Mouse (Mus musculus) liver, embryonic 11.5 days (tissue): ENCODE results near the gene 1110051M20Rik. TPM values are rescaled to one million over a fixed set of nuclear protein-coding genes. Genes with fewer than 3 reads are reported as not detected.

Source experiments
- ATAC-seq: fragments of 200-750 bp; cut with Nextera tagmentation; replicated peaks from 2 replicates; pipeline ENCODE4 v1.8.0; 2017; ENCODE audit warnings: moderate number of reproducible peaks, mild to moderate bottlenecking, moderate TSS enrichment, moderate library complexity; ENCODE audit not compliant: low FRiP score
- DNase-seq: peaks from one replicate; pipeline ENCODE4 v3.0.0-alpha.2; 2017; ENCODE audit warnings: low spot score
- H3K27ac ChIP-seq: fragments of 300-500 bp; sonication (generic); 2 replicates; pipeline ENCODE4 v1.5.1; 2014; ENCODE audit warnings: mild to moderate bottlenecking, low read depth, low read length, control low read depth
- H3K27me3 ChIP-seq: fragments of 300-500 bp; sonication (generic); replicated peaks from 2 replicates; pipeline ENCODE4 v1.6.1; 2014; ENCODE audit warnings: low read length, mixed read lengths; ENCODE audit not compliant: control insufficient read depth, insufficient read depth
- H3K36me3 ChIP-seq: fragments of 300-500 bp; sonication (generic); 2 replicates; pipeline ENCODE4 v1.6.1; 2014; ENCODE audit warnings: mild to moderate bottlenecking, low read length, moderate library complexity, mixed read lengths; ENCODE audit not compliant: control insufficient read depth, insufficient read depth
- H3K4me1 ChIP-seq: fragments of 300-500 bp; sonication (generic); replicated peaks from 2 replicates; pipeline ENCODE4 v1.6.1; 2014; ENCODE audit warnings: low read length, mixed read lengths; ENCODE audit not compliant: control insufficient read depth, insufficient read depth
- H3K4me2 ChIP-seq: fragments of 300-500 bp; sonication (generic); 2 replicates; pipeline ENCODE4 v1.6.1; 2014; ENCODE audit warnings: mild to moderate bottlenecking, control low read depth, moderate library complexity
- H3K4me3 ChIP-seq: fragments of 300-500 bp; sonication (generic); 2 replicates; pipeline ENCODE4 v1.5.1; 2014; ENCODE audit warnings: low read depth, low read length, control low read depth
- H3K9ac ChIP-seq: fragments of 300-500 bp; sonication (generic); 2 replicates; pipeline ENCODE4 v1.6.1; 2014; ENCODE audit warnings: low read depth, low read length, control low read depth
- H3K9me3 ChIP-seq: fragments of 300-500 bp; sonication (generic); 2 replicates; pipeline ENCODE4 v1.6.1; 2016; ENCODE audit warnings: low read length, inconsistent platforms, mixed read lengths; ENCODE audit not compliant: control insufficient read depth
- WGBS: fragments of 180-500 bp; shearing (Covaris S2); extraction: QIAGEN DNeasy Blood & Tissue Kit; methylation state at CpG from one replicate; pipeline ENCODE4 v1.1.7; 2014; 5-methylcytosine and 5-hydroxymethylcytosine counted together
- polyA plus RNA-seq: library from polyadenylated mRNA; unstranded; fragments of >200 nt; fragmentation: Nextera tagmentation; extraction: Ambion mirVana; gene quantifications from 2 replicates; pipeline ENCODE4 v1.2.1, GENCODE M21; 2014

Gene 1110051M20Rik
- polyA plus RNA-seq, 1 experiment from 2014 or later, result 23.7 TPM

DNA sequence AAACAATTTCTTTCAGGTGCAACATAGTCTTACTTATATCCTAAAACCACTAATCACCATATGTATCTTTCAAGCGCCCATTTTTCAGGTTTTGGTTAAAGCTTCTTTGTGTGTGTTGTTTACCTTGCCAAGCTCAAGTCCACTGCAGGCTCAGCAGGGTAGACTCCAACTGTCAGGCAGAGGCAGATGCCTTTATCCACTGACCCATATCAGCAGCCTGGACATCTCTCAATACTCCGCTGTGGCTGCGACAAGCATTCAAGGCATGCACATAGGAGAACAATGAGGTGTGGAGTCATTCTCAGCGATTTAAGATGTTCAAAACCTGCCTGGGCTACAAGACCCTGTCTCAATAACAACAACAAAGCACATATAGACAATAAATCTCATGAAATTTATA, 50.4 kb downstream of the 1110051M20Rik start:
- no peaks in the 10 kb centered on the region for H3K9me3 ChIP-seq
- no peaks in the 10 kb centered on the region for H3K27me3 ChIP-seq
- DNase-seq (no peak), ATAC-seq (no peak)
- H3K4me2 ChIP-seq, result no peak overlapping the region
- H3K9ac ChIP-seq, result no peak overlapping the region
- H3K36me3 ChIP-seq, result no peaks in the 10 kb centered on the region
- no peak overlapping the region for H3K27ac ChIP-seq
- no peaks in the 10 kb centered on the region; the same call in 1 of the 2 replicates for H3K4me1 ChIP-seq
- H3K4me3 ChIP-seq, result no peak overlapping the region
- 79% methylated on average over 4 of the region's 4 CpGs for WGBS

DNA sequence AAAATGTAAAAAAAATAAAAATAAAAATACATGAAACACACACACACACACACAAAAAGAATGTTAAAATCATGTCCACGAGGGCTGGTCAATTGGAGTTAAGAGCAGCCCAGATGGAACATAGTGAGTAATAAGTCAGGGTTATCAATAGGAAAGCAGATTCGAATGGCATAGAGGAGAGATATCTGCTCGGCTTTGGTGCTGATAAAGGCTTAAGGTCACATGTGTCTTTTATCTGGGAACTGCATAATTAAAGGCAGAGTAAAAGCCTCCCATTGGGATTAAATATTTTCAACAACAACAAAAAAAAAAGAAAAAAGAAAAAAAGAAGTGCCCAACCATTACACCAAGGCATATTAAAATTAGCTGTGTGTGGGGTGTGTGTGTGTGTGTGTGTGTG, 55.8 kb downstream of the 1110051M20Rik start:
- Histone ChIP-seq H3K27ac (no peak overlapping the region), H3K4me2 (no peak overlapping the region), H3K4me3 (no peak overlapping the region), H3K9ac (no peak overlapping the region), H3K36me3 (no peaks in the 10 kb centered on the region), H3K9me3 (no peaks in the 10 kb centered on the region), H3K4me1 (peaks cover 3% of the 10 kb centered on the region), H3K27me3 (no peaks in the 10 kb centered on the region)
- 17% methylated on average over 3 of the region's 3 CpGs for WGBS
- no peak for DNase-seq
- ATAC-seq, result peak; percentile 53; the same call in 1 of the 2 replicates

DNA sequence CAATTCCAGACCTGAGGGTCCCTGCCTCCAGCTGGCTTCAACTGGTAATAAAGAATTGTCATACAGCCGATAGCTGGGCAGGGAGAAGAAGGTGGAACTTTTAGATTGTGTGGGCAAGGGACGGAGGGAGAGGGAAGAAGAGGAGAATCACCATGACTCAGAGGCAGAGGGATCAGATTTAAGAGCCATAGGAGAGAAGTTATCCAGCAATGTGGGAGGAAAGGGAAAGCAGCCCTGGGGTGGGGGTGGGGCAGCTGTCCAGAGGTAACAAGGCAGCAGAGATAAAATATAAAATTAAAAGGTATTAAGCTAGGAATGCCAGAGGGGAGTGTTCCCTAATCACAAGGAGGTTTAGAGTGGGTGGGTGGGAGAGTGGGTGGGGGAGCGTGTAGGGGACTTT, 56.2 kb downstream of the 1110051M20Rik start:
- Histone ChIP-seq H3K27ac (no peak overlapping the region), H3K9me3 (no peaks in the 10 kb centered on the region), H3K9ac (no peak overlapping the region), H3K4me3 (no peak overlapping the region), H3K36me3 (no peaks in the 10 kb centered on the region), H3K4me1 (peaks cover 3% of the 10 kb centered on the region), H3K4me2 (no peak overlapping the region), H3K27me3 (no peaks in the 10 kb centered on the region)
- 51% methylated on average over 3 of the region's 3 CpGs for WGBS
- DNase-seq (no peak), ATAC-seq (no peak)

DNA sequence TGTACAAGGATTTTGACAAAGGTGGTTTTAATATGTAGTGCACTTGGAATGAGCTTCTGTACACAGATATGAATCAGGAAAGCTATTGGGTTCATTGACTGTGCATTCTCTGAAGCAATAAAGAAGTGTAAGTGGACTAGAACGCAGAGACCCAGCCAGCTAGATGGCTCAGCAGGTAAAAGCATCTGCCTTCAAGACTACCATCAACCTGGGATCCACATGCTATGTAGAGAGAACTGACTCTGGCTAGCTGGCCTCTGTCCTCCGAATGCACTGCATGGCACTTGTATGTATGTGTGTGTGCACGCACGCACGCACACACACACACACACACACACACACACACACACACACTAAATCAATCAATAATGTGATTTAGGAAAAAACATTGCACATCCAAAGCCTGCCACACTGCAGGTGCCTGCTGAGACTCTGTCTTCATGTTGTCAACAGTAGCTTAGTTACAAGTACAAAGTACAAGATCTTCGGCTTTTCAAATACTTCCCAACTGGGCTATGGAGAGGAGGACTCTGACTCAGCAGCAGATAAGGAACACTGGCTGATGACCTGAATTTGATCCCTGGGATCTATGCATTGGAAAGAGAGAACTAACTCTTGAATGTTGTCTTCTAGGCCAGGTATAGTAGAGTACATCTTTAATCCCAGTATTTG, 57.1 kb downstream of the 1110051M20Rik start:
- H3K27ac ChIP-seq, result no peak overlapping the region

DNA sequence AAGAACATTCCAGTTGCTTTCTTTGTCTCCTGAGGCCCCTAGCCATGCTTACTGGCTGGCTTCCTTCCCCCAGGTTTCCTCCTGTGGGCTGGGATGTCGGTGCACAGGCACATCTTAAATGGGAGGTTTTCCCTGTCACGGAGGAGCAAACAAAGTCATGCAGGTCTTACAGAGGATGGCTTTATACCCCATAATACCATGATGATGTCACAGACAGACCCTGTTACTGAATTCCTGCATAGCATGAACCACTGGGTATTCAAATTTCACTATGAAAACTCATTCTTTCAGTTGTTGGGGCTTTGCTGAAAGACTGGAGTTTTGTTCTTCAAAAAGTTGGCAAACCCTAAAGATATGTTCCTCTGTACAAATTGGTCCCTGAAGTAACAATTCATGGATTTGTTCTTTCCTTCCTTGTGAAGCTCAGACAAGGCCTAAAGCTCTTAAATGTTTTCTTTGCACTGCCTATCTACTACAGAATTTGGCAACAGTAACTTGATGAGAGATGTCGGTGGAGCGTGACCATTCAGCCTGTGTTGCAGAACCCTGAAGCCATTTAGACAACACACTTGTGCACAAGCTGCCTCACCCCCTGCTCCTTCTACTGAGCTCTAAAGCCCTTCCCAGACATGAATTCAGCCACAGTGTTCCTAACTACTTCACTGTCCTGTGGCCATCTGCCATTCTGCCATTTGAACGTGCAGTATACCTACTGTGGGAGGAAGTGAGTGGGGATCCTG, 57.8 kb downstream of the 1110051M20Rik start:
- 76% methylated on average over 5 of the region's 5 CpGs for WGBS
- Histone ChIP-seq H3K4me1 (peaks cover 3% of the 10 kb centered on the region), H3K9me3 (no peaks in the 10 kb centered on the region), H3K9ac (no peak overlapping the region), H3K4me2 (no peak overlapping the region), H3K36me3 (no peaks in the 10 kb centered on the region), H3K27me3 (no peaks in the 10 kb centered on the region), H3K4me3 (no peak overlapping the region), H3K27ac (no peak overlapping the region)
- ATAC-seq (no peak), DNase-seq (no peak)

More for the DNA sequence above, 57.1 kb downstream of the 1110051M20Rik start:
- H3K9ac ChIP-seq, result no peak overlapping the region
- no peaks in the 10 kb centered on the region for H3K36me3 ChIP-seq
- DNase-seq, result no peak
- no peaks in the 10 kb centered on the region for H3K9me3 ChIP-seq
- 76% methylated on average over 6 of the region's 6 CpGs for WGBS
- H3K27me3 ChIP-seq, result no peaks in the 10 kb centered on the region
- no peak overlapping the region for H3K4me3 ChIP-seq
- peak; percentile 45 for ATAC-seq
- H3K4me1 ChIP-seq, result peaks cover 3% of the 10 kb centered on the region
- no peak overlapping the region for H3K4me2 ChIP-seq

DNA sequence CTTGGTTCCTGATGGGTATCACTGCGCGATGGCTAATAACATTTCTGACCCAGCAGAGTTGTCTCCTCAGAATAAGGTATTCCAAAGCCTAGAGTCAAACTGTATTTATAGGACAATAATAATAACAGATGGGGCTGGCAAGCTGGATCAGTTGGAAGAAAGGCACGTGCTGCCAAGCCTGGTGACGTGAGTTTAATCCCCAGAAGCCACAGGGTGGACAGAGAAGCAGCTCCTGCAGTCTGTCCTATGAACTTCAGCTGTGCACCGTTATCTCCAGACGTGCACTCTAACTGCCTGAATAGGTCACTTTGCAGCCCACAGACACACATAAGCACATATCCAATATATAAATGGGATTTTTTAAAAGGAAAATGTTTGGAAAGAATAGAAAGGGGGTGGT, 61.2 kb downstream of the 1110051M20Rik start:
- Histone ChIP-seq H3K27me3 (no peaks in the 10 kb centered on the region), H3K36me3 (no peaks in the 10 kb centered on the region), H3K9ac (no peak overlapping the region), H3K4me3 (no peak overlapping the region), H3K4me2 (no peak overlapping the region), H3K9me3 (no peaks in the 10 kb centered on the region), H3K4me1 (0 out of 2 replicates have a peak, but pooled peaks cover 3% of the 10 kb centered on the region), H3K27ac (no peak overlapping the region)
- no peak for ATAC-seq
- DNase-seq, result no peak
- WGBS, result 78% methylated on average over 6 of the region's 6 CpGs

DNA sequence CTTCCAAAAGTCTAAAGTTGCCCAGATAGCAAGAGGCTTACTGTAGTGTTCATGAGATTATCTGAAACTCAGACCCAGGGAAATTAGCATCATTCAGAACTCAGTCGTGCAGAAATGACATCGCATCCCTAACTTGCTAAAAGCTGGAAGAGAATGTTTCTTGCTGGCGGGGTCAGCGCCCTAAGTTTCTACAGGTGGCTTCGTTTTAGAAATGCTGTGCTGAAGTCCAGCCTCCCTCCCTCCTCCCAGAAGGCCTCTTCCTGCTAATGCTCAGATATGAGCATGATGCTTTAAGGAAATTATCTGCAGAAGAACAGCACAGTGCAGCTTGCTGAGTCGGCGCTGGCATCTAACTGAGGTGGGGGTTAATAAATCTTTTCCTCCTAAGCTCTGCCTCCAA, 67.5 kb downstream of the 1110051M20Rik start:
- H3K27ac ChIP-seq, result no peak overlapping the region
- ATAC-seq (no peak), DNase-seq (no peak)
- 48% methylated on average over 7 of the region's 7 CpGs for WGBS
- H3K9me3 ChIP-seq, result no peaks in the 10 kb centered on the region
- no peaks in the 10 kb centered on the region for H3K27me3 ChIP-seq
- peaks cover 7% of the 10 kb centered on the region; the same call in 1 of the 2 replicates for H3K4me1 ChIP-seq
- no peak overlapping the region for H3K9ac ChIP-seq
- H3K36me3 ChIP-seq, result no peaks in the 10 kb centered on the region
- H3K4me3 ChIP-seq, result no peak overlapping the region
- no peak overlapping the region for H3K4me2 ChIP-seq

DNA sequence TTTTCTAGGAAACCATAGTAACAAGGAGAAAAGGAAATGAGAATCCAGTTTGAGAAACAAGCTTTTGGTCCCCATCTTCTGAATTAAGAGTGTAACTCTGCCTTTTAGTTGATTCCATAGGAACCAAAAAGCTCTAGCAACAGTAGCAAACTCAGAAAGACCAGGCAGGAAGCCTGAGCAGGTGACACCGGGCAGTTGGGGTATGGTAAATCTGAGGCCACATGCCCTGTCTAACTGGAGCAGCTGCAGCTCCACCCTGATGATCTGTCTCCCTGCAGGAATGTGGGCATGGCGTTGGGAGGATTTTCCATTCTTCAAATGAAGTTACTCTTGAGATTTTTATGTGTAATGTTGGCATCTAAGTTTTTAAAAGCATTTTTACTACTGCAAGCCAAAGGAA, 74.2 kb downstream of the 1110051M20Rik start:
- Histone ChIP-seq H3K9ac (no peak overlapping the region), H3K27me3 (no peaks in the 10 kb centered on the region), H3K9me3 (no peaks in the 10 kb centered on the region), H3K4me1 (no peaks in the 10 kb centered on the region), H3K4me2 (no peak overlapping the region), H3K27ac (no peak overlapping the region), H3K36me3 (no peaks in the 10 kb centered on the region), H3K4me3 (no peak overlapping the region)
- no peak for DNase-seq
- no peak for ATAC-seq
- 77% methylated on average over 2 of the region's 2 CpGs for WGBS

DNA sequence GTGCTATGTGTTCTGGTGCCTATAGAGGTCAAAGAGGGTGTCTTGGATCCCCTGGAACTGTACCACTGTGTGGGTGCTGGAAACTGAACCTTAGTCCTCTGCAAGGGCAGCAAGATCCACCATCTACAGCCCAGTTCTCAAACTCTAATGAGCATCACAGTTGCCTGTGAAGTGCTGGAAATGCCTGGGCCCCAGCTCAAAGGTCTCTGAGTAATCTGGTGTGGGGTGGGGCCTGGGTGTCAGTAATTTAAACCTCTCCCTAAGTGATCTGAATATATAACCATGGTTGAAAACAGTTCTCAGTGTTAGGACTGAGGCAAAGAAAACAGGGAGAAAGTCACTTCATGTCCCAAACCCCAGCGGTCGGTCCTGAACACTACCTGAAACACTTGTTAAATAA, 81.2 kb downstream of the 1110051M20Rik start:
- Histone ChIP-seq H3K27me3 (no peaks in the 10 kb centered on the region), H3K27ac (no peak overlapping the region), H3K4me3 (no peak overlapping the region), H3K4me2 (no peak overlapping the region), H3K36me3 (no peaks in the 10 kb centered on the region), H3K9me3 (no peaks in the 10 kb centered on the region), H3K4me1 (no peaks in the 10 kb centered on the region), H3K9ac (no peak overlapping the region)
- WGBS, result 86% methylated on average over 2 of the region's 2 CpGs
- no peak for DNase-seq
- ATAC-seq, result no peak
